Mouse (Mus musculus): Measurements from ENCODE around the gene Arpc4. TPM values are rescaled to one million over a fixed set of nuclear protein-coding genes. Genes with fewer than 3 reads are reported as not detected.

Gene Arpc4
- polyA plus RNA-seq, 1 experiment from 2014 or later, result 238 TPM

- Histone ChIP-seq H3K4me3 (ENCODE audit: low read depth, low read length) (peak overlapping the region; percentile 34), H3K27ac (ENCODE audit: low read depth, low read length) (no peak overlapping the region), H3K4me2 (ENCODE audit: low read depth, low read length) (peak overlapping the region; percentile 74), H3K27me3 (ENCODE audit: control insufficient read depth, insufficient read depth, low read length) (no peaks in the 10 kb centered on the region), H3K36me3 (ENCODE audit: control insufficient read depth, insufficient read depth, low read length) (peaks cover 38% of the 10 kb centered on the region), H3K9ac (replicated peaks; ENCODE audit: low read depth, low read length) (peak overlapping the region; percentile 58), H3K9me3 (ENCODE audit: control insufficient read depth, low read length) (no peaks in the 10 kb centered on the region), H3K4me1 (ENCODE audit: control insufficient read depth, insufficient read depth, low read length) (peaks cover 5% of the 10 kb centered on the region; the same call in 1 of the 2 replicates)
- 22% methylated on average over 10 of the region's 10 CpGs for WGBS
- ATAC-seq (ENCODE audit: low read depth), result no peak
Observed at GRCm38 (mm10) chr6:113392015-113392386, 14.1 kb downstream of the Arpc4 start.

- peak overlapping the region; percentile 34 for H3K4me3 ChIP-seq (ENCODE audit: low read depth, low read length)
- no peaks in the 10 kb centered on the region for H3K27me3 ChIP-seq (ENCODE audit: control insufficient read depth, insufficient read depth, low read length)
- H3K27ac ChIP-seq (ENCODE audit: low read depth, low read length), result peak overlapping the region; percentile 50
- H3K9ac ChIP-seq (replicated peaks; ENCODE audit: low read depth, low read length), result peak overlapping the region; percentile 58
- WGBS, result 2% methylated on average over 51 of the region's 51 CpGs
- H3K4me1 ChIP-seq (ENCODE audit: control insufficient read depth, insufficient read depth, low read length), result peaks cover 5% of the 10 kb centered on the region; the same call in 1 of the 2 replicates
- no peaks in the 10 kb centered on the region for H3K9me3 ChIP-seq (ENCODE audit: control insufficient read depth, low read length)
- H3K36me3 ChIP-seq (ENCODE audit: control insufficient read depth, insufficient read depth, low read length), result peaks cover 33% of the 10 kb centered on the region
- peak; percentile 90 for ATAC-seq (ENCODE audit: low read depth)
- H3K4me2 ChIP-seq (ENCODE audit: low read depth, low read length), result peak overlapping the region; percentile 74
Observed at GRCm38 (mm10) chr6:113392387-113393071, 14.6 kb downstream of the Arpc4 start.

- H3K27me3 ChIP-seq (ENCODE audit: control insufficient read depth, insufficient read depth, low read length), result no peaks in the 10 kb centered on the region
- H3K9ac ChIP-seq (replicated peaks; ENCODE audit: low read depth, low read length), result no peak overlapping the region
- H3K4me3 ChIP-seq (ENCODE audit: low read depth, low read length), result no peak overlapping the region
- no peak overlapping the region for H3K4me2 ChIP-seq (ENCODE audit: low read depth, low read length)
- H3K27ac ChIP-seq (ENCODE audit: low read depth, low read length), result no peak overlapping the region
- ATAC-seq (ENCODE audit: low read depth), result no peak
- peaks cover 5% of the 10 kb centered on the region; the same call in 1 of the 2 replicates for H3K4me1 ChIP-seq (ENCODE audit: control insufficient read depth, insufficient read depth, low read length)
- peaks cover 26% of the 10 kb centered on the region for H3K36me3 ChIP-seq (ENCODE audit: control insufficient read depth, insufficient read depth, low read length)
- 88% methylated on average over 6 of the region's 6 CpGs for WGBS
- H3K9me3 ChIP-seq (ENCODE audit: control insufficient read depth, low read length), result no peaks in the 10 kb centered on the region
Observed at GRCm38 (mm10) chr6:113393951-113394350, 16.0 kb downstream of the Arpc4 start.

GRCm38 (mm10) chr6:113394811-113395210 is 16.9 kb downstream of the Arpc4 start:
- H3K36me3 ChIP-seq (ENCODE audit: control insufficient read depth, insufficient read depth, low read length), result peaks cover 21% of the 10 kb centered on the region; the same call in 1 of the 2 replicates
- H3K9me3 ChIP-seq (ENCODE audit: control insufficient read depth, low read length), result no peaks in the 10 kb centered on the region
- no peak overlapping the region for H3K4me2 ChIP-seq (ENCODE audit: low read depth, low read length)
- peaks cover 5% of the 10 kb centered on the region; the same call in 1 of the 2 replicates for H3K4me1 ChIP-seq (ENCODE audit: control insufficient read depth, insufficient read depth, low read length)
- H3K4me3 ChIP-seq (ENCODE audit: low read depth, low read length), result no peak overlapping the region
- WGBS, result 94% methylated on average over 11 of the region's 11 CpGs
- no peak overlapping the region for H3K9ac ChIP-seq (replicated peaks; ENCODE audit: low read depth, low read length)
- no peak for ATAC-seq (ENCODE audit: low read depth)
- no peaks in the 10 kb centered on the region for H3K27me3 ChIP-seq (ENCODE audit: control insufficient read depth, insufficient read depth, low read length)
- no peak overlapping the region for H3K27ac ChIP-seq (ENCODE audit: low read depth, low read length)

- H3K4me1 ChIP-seq (ENCODE audit: control insufficient read depth, insufficient read depth, low read length), result peaks cover 5% of the 10 kb centered on the region; the same call in 1 of the 2 replicates
- WGBS, result 96% methylated on average over 6 of the region's 6 CpGs
- no peak overlapping the region for H3K4me3 ChIP-seq (ENCODE audit: low read depth, low read length)
- no peak for ATAC-seq (ENCODE audit: low read depth)
- H3K9me3 ChIP-seq (ENCODE audit: control insufficient read depth, low read length), result no peaks in the 10 kb centered on the region
- H3K36me3 ChIP-seq (ENCODE audit: control insufficient read depth, insufficient read depth, low read length), result peaks cover 14% of the 10 kb centered on the region; the same call in 1 of the 2 replicates
- no peak overlapping the region for H3K9ac ChIP-seq (replicated peaks; ENCODE audit: low read depth, low read length)
- H3K27ac ChIP-seq (ENCODE audit: low read depth, low read length), result no peak overlapping the region
- H3K27me3 ChIP-seq (ENCODE audit: control insufficient read depth, insufficient read depth, low read length), result no peaks in the 10 kb centered on the region
- no peak overlapping the region for H3K4me2 ChIP-seq (ENCODE audit: low read depth, low read length)
Observed at GRCm38 (mm10) chr6:113395501-113395900, 17.6 kb downstream of the Arpc4 start.

GRCm38 (mm10) chr6:113396270-113397030 is 18.5 kb downstream of the Arpc4 start:
- Histone ChIP-seq H3K4me1 (ENCODE audit: control insufficient read depth, insufficient read depth, low read length) (peaks cover 5% of the 10 kb centered on the region; the same call in 1 of the 2 replicates), H3K27ac (ENCODE audit: low read depth, low read length) (no peak overlapping the region), H3K36me3 (ENCODE audit: control insufficient read depth, insufficient read depth, low read length) (0 out of 2 replicates have a peak, but pooled peaks cover 11% of the 10 kb centered on the region), H3K9me3 (ENCODE audit: control insufficient read depth, low read length) (no peaks in the 10 kb centered on the region), H3K9ac (replicated peaks; ENCODE audit: low read depth, low read length) (no peak overlapping the region), H3K4me2 (ENCODE audit: low read depth, low read length) (no peak overlapping the region), H3K4me3 (ENCODE audit: low read depth, low read length) (no peak overlapping the region), H3K27me3 (ENCODE audit: control insufficient read depth, insufficient read depth, low read length) (no peaks in the 10 kb centered on the region)
- WGBS, result 87% methylated on average over 10 of the region's 10 CpGs
- no peak for ATAC-seq (ENCODE audit: low read depth)

- ATAC-seq (ENCODE audit: low read depth), result no peak
- Histone ChIP-seq H3K4me1 (ENCODE audit: control insufficient read depth, insufficient read depth, low read length) (no peaks in the 10 kb centered on the region), H3K27ac (ENCODE audit: low read depth, low read length) (no peak overlapping the region), H3K4me2 (ENCODE audit: low read depth, low read length) (no peak overlapping the region), H3K9ac (replicated peaks; ENCODE audit: low read depth, low read length) (no peak overlapping the region), H3K27me3 (ENCODE audit: control insufficient read depth, insufficient read depth, low read length) (no peaks in the 10 kb centered on the region), H3K36me3 (ENCODE audit: control insufficient read depth, insufficient read depth, low read length) (0 out of 2 replicates have a peak, but pooled peaks cover 4% of the 10 kb centered on the region), H3K4me3 (ENCODE audit: low read depth, low read length) (no peak overlapping the region), H3K9me3 (ENCODE audit: control insufficient read depth, low read length) (no peaks in the 10 kb centered on the region)
- WGBS, result 95% methylated on average over 13 of the region's 13 CpGs
Observed at GRCm38 (mm10) chr6:113402094-113402493, 24.2 kb downstream of the Arpc4 start.

- H3K27ac ChIP-seq (ENCODE audit: low read depth, low read length), result no peak overlapping the region
- no peaks in the 10 kb centered on the region for H3K27me3 ChIP-seq (ENCODE audit: control insufficient read depth, insufficient read depth, low read length)
- H3K9me3 ChIP-seq (ENCODE audit: control insufficient read depth, low read length), result no peaks in the 10 kb centered on the region
- H3K36me3 ChIP-seq (ENCODE audit: control insufficient read depth, insufficient read depth, low read length), result 0 out of 2 replicates have a peak, but pooled peaks cover 3% of the 10 kb centered on the region
- ATAC-seq (ENCODE audit: low read depth), result no peak
- no peak overlapping the region for H3K9ac ChIP-seq (replicated peaks; ENCODE audit: low read depth, low read length)
- no peak overlapping the region for H3K4me3 ChIP-seq (ENCODE audit: low read depth, low read length)
- 75% methylated on average over 12 of the region's 12 CpGs for WGBS
- H3K4me1 ChIP-seq (ENCODE audit: control insufficient read depth, insufficient read depth, low read length), result no peaks in the 10 kb centered on the region
- H3K4me2 ChIP-seq (ENCODE audit: low read depth, low read length), result no peak overlapping the region
Observed at GRCm38 (mm10) chr6:113404649-113405448, 26.9 kb downstream of the Arpc4 start.
